Mouse (Mus musculus): ENCODE results near the gene Fbxl7.

Fbxl7 gene

GRCm38 (mm10) chr15:26533997-26534700 lies 361.2 kb downstream of the Fbxl7 start:
- in situ Hi-C loops (cut with MboI; ENCODE audit: low sequenced_read_pairs), result no loop called here

- in situ Hi-C loops (cut with MboI; ENCODE audit: low sequenced_read_pairs), result no loop called here
Observed at GRCm38 (mm10) chr15:26519220-26519631, 376.2 kb downstream of the Fbxl7 start.

GRCm38 (mm10) chr15:26501024-26501423 lies 394.4 kb downstream of the Fbxl7 start:
- in situ Hi-C loops (cut with MboI; ENCODE audit: low sequenced_read_pairs), result loop anchor here (5.0 kb wide), 1 partner anchor 401 kb away; no protein-coding TSS in a partner anchor

Data from CH12F3 (cell line).